Mouse (Mus musculus): ENCODE results near the gene Fxyd1. TPM values are rescaled to one million over a fixed set of nuclear protein-coding genes. Genes with fewer than 3 reads are reported as not detected.
A peak's percentile ranks its signal among the peaks of the same experiment; 100 is the strongest.

Gene Fxyd1
- polyA plus RNA-seq, 1 experiment from 2014 or later = 86.7 TPM

DNA sequence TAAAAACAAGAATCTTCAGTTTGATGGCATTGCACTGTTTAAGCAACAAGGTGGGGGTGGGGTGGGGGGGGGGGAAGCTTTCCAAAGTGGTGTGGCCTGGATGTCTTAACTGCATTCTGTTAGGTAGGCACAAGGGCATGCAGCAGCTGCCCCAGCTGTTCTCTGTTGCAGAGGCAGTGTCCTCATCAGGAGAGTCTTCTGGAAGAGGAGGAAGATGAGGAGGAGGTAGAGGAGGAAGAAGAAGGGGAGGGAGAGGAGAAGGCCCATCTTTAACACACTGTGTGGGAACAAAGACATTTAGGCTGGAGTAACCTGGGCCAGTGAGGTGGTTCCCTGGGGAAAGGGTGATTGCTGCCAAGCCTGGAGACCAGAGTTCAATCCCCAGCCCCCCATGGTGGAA, 25.1 kb upstream of the Fxyd1 start:
- Histone ChIP-seq H3K27ac (ENCODE audit: low read length) (no peak overlapping the region), H3K27me3 (ENCODE audit: control insufficient read depth, insufficient read depth, low read length) (no peaks in the 10 kb centered on the region), H3K9me3 (ENCODE audit: control insufficient read depth, low read depth, low read length) (no peaks in the 10 kb centered on the region), H3K4me2 (replicated peaks; ENCODE audit: low read depth, low read length) (no peak overlapping the region), H3K9ac (replicated peaks; ENCODE audit: low read depth, low read length) (no peak overlapping the region), H3K4me3 (ENCODE audit: low read depth, low read length) (no peak overlapping the region), H3K36me3 (ENCODE audit: control insufficient read depth, insufficient read depth, low read length) (no peaks in the 10 kb centered on the region), H3K4me1 (ENCODE audit: control insufficient read depth, insufficient read depth, low read length) (peaks cover 19% of the 10 kb centered on the region; the same call in 1 of the 2 replicates)
- ATAC-seq (ENCODE audit: insufficient number of reproducible peaks, insufficient read depth, low FRiP score, low read depth) = no peak

DNA sequence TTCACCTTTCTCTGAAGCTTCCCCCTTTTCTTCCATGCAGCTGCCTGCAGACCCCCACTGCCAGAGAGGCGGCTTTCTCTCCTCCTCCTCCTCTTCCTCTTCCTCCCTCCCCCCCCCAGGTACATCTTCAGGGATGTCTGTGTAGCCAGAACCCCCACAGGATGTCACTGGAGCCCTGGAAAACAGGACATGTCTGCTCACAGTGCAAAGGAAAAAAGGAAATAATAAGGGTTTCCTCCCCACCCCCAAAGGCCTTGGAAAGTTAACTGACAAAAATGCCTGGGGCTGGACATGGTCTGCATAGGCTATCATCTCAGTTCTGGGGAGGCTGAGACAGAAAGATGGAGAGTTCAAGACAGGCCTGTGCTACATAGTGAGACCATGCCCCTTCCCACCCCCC, 24.1 kb upstream of the Fxyd1 start:
- Histone ChIP-seq H3K9ac (replicated peaks; ENCODE audit: low read depth, low read length) (no peak overlapping the region), H3K36me3 (ENCODE audit: control insufficient read depth, insufficient read depth, low read length) (no peaks in the 10 kb centered on the region), H3K9me3 (ENCODE audit: control insufficient read depth, low read depth, low read length) (no peaks in the 10 kb centered on the region), H3K4me1 (ENCODE audit: control insufficient read depth, insufficient read depth, low read length) (peaks cover 19% of the 10 kb centered on the region; the same call in 1 of the 2 replicates), H3K4me3 (ENCODE audit: low read depth, low read length) (no peak overlapping the region), H3K27ac (ENCODE audit: low read length) (no peak overlapping the region), H3K27me3 (ENCODE audit: control insufficient read depth, insufficient read depth, low read length) (no peaks in the 10 kb centered on the region), H3K4me2 (replicated peaks; ENCODE audit: low read depth, low read length) (no peak overlapping the region)
- ATAC-seq (ENCODE audit: insufficient number of reproducible peaks, insufficient read depth, low FRiP score, low read depth) = no peak
- WGBS = 63% methylated on average over 1 of the region's 1 CpGs

DNA sequence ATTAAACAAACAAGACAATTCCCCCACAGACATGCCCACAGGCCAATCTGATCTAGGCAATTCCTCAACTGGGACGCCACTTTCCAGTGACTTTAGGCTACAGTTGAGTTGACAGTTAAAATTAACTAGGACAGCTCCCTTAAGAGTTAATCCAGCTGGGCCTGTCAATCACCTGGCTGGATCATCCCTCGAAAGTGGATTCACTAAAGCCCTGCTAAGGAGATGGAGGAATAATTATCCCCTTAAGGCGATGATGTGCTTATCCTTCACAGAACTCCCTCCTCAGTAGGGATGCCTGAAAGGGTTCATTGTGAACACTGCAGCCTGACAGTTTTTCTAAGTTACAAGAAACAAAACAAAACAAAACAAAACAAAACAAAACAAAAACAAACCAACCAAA, 23.6 kb upstream of the Fxyd1 start:
- H3K36me3 ChIP-seq (ENCODE audit: control insufficient read depth, insufficient read depth, low read length) = no peaks in the 10 kb centered on the region
- H3K27me3 ChIP-seq (ENCODE audit: control insufficient read depth, insufficient read depth, low read length) = no peaks in the 10 kb centered on the region
- no peak for ATAC-seq (ENCODE audit: insufficient number of reproducible peaks, insufficient read depth, low FRiP score, low read depth)
- no peak overlapping the region for H3K27ac ChIP-seq (ENCODE audit: low read length)
- H3K9ac ChIP-seq (replicated peaks; ENCODE audit: low read depth, low read length) = no peak overlapping the region
- H3K9me3 ChIP-seq (ENCODE audit: control insufficient read depth, low read depth, low read length) = no peaks in the 10 kb centered on the region
- no peak overlapping the region for H3K4me2 ChIP-seq (replicated peaks; ENCODE audit: low read depth, low read length)
- H3K4me1 ChIP-seq (ENCODE audit: control insufficient read depth, insufficient read depth, low read length) = peaks cover 19% of the 10 kb centered on the region; the same call in 1 of the 2 replicates
- no peak overlapping the region for H3K4me3 ChIP-seq (ENCODE audit: low read depth, low read length)
- WGBS = 72% methylated on average over 3 of the region's 3 CpGs

DNA sequence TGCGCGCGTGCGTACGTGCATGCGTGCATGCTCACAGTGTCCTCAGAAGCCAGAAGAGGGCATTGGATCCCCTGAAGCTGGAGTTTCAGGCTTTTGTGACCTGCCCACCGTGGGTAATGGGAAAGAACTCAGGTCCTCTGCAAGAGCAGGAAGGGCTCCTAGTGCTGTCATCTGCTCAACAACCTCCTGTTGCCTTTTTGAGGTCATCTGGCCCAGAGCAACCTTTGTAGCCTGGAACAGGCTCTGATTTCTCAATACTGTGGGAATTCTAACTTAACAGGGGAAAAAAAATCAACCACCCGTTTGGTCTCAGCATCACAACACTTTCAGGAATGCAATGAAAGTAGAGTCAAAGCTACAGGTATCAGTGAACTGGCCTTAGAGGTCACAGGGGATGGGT, 22.7 kb upstream of the Fxyd1 start:
- H3K9me3 ChIP-seq (ENCODE audit: control insufficient read depth, low read depth, low read length) = no peaks in the 10 kb centered on the region
- no peaks in the 10 kb centered on the region for H3K36me3 ChIP-seq (ENCODE audit: control insufficient read depth, insufficient read depth, low read length)
- H3K4me1 ChIP-seq (ENCODE audit: control insufficient read depth, insufficient read depth, low read length) = peaks cover 13% of the 10 kb centered on the region; the same call in 1 of the 2 replicates
- no peaks in the 10 kb centered on the region for H3K27me3 ChIP-seq (ENCODE audit: control insufficient read depth, insufficient read depth, low read length)
- H3K9ac ChIP-seq (replicated peaks; ENCODE audit: low read depth, low read length) = no peak overlapping the region
- no peak overlapping the region for H3K27ac ChIP-seq (ENCODE audit: low read length)
- WGBS = 85% methylated on average over 8 of the region's 8 CpGs
- H3K4me2 ChIP-seq (replicated peaks; ENCODE audit: low read depth, low read length) = no peak overlapping the region
- no peak overlapping the region for H3K4me3 ChIP-seq (ENCODE audit: low read depth, low read length)
- no peak for ATAC-seq (ENCODE audit: insufficient number of reproducible peaks, insufficient read depth, low FRiP score, low read depth)

DNA sequence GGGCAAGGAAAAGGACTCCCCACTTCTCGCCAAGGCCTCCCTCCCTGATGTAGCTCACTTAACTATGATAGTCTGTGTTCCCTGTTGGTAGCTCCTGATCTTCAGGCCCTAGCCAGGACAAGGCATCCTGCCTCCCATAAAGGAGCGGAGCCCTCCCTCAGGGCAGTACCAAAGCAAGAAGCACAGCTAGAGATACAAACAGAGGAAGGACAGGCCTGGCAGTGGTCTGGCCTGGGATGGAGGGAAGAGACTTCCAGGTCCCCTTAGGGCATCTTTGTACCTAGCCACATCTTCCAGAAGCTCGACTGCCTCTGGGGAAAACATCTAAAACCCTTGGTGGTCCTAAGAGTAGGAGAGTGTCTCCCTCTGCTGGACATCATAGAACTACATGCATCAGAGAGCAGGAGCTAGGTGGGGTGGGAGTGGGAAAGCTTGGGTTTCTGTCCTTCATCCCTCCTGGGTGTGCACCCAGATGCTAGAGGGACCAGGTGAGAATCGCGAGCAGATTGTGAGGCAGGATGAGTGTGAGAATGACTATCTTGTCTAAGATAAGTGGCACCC, 21.0 kb upstream of the Fxyd1 start:
- no peaks in the 10 kb centered on the region for H3K27me3 ChIP-seq (ENCODE audit: control insufficient read depth, insufficient read depth, low read length)
- H3K4me3 ChIP-seq (ENCODE audit: low read depth, low read length) = no peak overlapping the region
- H3K9me3 ChIP-seq (ENCODE audit: control insufficient read depth, low read depth, low read length) = no peaks in the 10 kb centered on the region
- H3K27ac ChIP-seq (ENCODE audit: low read length) = no peak overlapping the region
- peak; percentile 28; the same call in 1 of the 2 replicates for ATAC-seq (ENCODE audit: insufficient number of reproducible peaks, insufficient read depth, low FRiP score, low read depth)
- no peak overlapping the region for H3K9ac ChIP-seq (replicated peaks; ENCODE audit: low read depth, low read length)
- H3K36me3 ChIP-seq (ENCODE audit: control insufficient read depth, insufficient read depth, low read length) = no peaks in the 10 kb centered on the region
- peaks cover 9% of the 10 kb centered on the region; the same call in 1 of the 2 replicates for H3K4me1 ChIP-seq (ENCODE audit: control insufficient read depth, insufficient read depth, low read length)
- WGBS = 39% methylated on average over 5 of the region's 5 CpGs
- no peak overlapping the region for H3K4me2 ChIP-seq (replicated peaks; ENCODE audit: low read depth, low read length)

DNA sequence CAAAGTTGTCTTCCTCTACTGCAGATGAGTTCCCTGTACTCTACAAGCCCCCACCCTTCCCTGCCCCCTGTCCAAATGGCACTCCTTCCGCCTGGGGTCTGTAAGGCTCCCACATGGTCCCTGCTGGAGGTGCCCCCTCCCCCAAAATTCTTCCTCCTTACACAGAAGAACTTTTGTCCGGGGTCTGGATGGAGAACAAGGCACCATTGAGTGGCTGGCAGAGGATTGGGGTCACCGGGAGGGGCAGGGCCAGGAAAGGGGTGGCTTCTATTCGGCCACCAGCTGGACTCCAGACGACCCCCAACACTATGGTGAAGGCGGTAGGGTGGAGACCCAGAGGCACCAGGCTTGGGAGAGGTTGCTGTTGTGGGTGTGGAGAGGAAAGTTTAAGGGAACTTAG, 20.5 kb upstream of the Fxyd1 start:
- Histone ChIP-seq H3K27ac (ENCODE audit: low read length) (peak overlapping the region; percentile 80; the same call in 1 of the 2 replicates), H3K9ac (replicated peaks; ENCODE audit: low read depth, low read length) (no peak overlapping the region), H3K36me3 (ENCODE audit: control insufficient read depth, insufficient read depth, low read length) (no peaks in the 10 kb centered on the region), H3K4me2 (replicated peaks; ENCODE audit: low read depth, low read length) (no peak overlapping the region), H3K27me3 (ENCODE audit: control insufficient read depth, insufficient read depth, low read length) (no peaks in the 10 kb centered on the region), H3K9me3 (ENCODE audit: control insufficient read depth, low read depth, low read length) (no peaks in the 10 kb centered on the region), H3K4me1 (ENCODE audit: control insufficient read depth, insufficient read depth, low read length) (peaks cover 9% of the 10 kb centered on the region), H3K4me3 (ENCODE audit: low read depth, low read length) (no peak overlapping the region)
- peak; percentile 5; the same call in 1 of the 2 replicates for ATAC-seq (ENCODE audit: insufficient number of reproducible peaks, insufficient read depth, low FRiP score, low read depth)
- 51% methylated on average over 6 of the region's 6 CpGs for WGBS

DNA sequence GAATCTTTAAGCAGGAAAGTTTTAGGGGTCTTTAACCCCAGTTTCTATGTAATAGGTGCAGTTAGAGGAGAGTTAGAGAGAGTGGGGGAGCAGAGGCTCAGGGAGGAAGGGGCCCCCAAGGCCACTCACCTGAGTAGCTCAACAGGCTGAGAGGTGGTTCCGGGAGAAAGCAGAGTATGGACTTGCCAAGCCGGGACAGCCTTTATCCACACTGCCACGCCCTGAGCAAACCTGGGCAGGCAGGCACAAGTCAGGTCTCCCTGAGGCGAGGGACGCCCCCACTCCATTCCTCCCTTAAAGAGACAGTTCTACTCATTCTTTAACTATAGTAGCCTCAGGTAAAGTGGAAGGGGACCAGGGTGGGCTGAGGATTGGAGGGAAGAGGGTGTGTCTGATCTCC, 19.5 kb upstream of the Fxyd1 start, which contains the start of gene Fxyd3:
Gene Fxyd3, minus strand, starts transcription at position 213 of the 400 bp plus-strand sequence.
- no peaks in the 10 kb centered on the region for H3K9me3 ChIP-seq (ENCODE audit: control insufficient read depth, low read depth, low read length)
- 38% methylated on average over 5 of the region's 5 CpGs for WGBS
- peak within 1 kb of the TSS; percentile 34 for H3K4me2 ChIP-seq (replicated peaks; ENCODE audit: low read depth, low read length)
- H3K36me3 ChIP-seq (ENCODE audit: control insufficient read depth, insufficient read depth, low read length) = no peaks in the 10 kb centered on the region
- peaks cover 18% of the 10 kb centered on the region for H3K4me1 ChIP-seq (ENCODE audit: control insufficient read depth, insufficient read depth, low read length)
- 0 out of 2 replicates have a peak within 1 kb of the TSS, but pooled peaks have one; percentile 4 for H3K9ac ChIP-seq (replicated peaks; ENCODE audit: low read depth, low read length)
- ATAC-seq (ENCODE audit: insufficient number of reproducible peaks, insufficient read depth, low FRiP score, low read depth) = peak; percentile 78
- peak within 1 kb of the TSS; percentile 30 for H3K4me3 ChIP-seq (ENCODE audit: low read depth, low read length)
- H3K27ac ChIP-seq (ENCODE audit: low read length) = peak within 1 kb of the TSS; percentile 80
- no peaks in the 10 kb centered on the region for H3K27me3 ChIP-seq (ENCODE audit: control insufficient read depth, insufficient read depth, low read length)

DNA sequence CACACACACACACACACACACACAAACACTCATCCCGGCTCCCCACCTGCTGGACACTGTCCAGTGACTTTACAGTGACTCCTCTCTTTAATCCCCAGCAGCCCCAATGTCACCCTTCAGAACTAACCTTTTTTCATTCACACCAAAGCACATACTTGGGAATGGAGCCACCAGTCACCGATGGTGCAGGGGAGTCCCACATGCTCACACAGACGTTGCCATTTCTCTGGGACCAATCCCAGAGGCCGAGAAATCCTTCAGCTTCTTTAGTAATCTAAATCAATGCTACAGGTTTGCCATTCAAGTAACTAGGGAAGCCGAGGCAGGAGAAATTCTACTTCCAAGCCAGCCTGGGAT, 17.7 kb upstream of the Fxyd1 start:
- H3K9ac ChIP-seq (replicated peaks; ENCODE audit: low read depth, low read length) = no peak overlapping the region

More for the DNA sequence above, 17.7 kb upstream of the Fxyd1 start:
- Histone ChIP-seq H3K4me3 (ENCODE audit: low read depth, low read length) (peak overlapping the region; percentile 30), H3K27me3 (ENCODE audit: control insufficient read depth, insufficient read depth, low read length) (no peaks in the 10 kb centered on the region), H3K27ac (ENCODE audit: low read length) (peak overlapping the region; percentile 87; the same call in 1 of the 2 replicates), H3K9me3 (ENCODE audit: control insufficient read depth, low read depth, low read length) (no peaks in the 10 kb centered on the region), H3K36me3 (ENCODE audit: control insufficient read depth, insufficient read depth, low read length) (0 out of 2 replicates have a peak, but pooled peaks cover 3% of the 10 kb centered on the region), H3K4me1 (ENCODE audit: control insufficient read depth, insufficient read depth, low read length) (peaks cover 27% of the 10 kb centered on the region), H3K4me2 (replicated peaks; ENCODE audit: low read depth, low read length) (peak overlapping the region; percentile 34)
- no peak for ATAC-seq (ENCODE audit: insufficient number of reproducible peaks, insufficient read depth, low FRiP score, low read depth)
- 70% methylated on average over 5 of the region's 5 CpGs for WGBS
